Mouse (Mus musculus) kidney, postnatal 4 days (tissue): ENCODE data around the gene Pxdn.

Experiments
- DNase-seq, 2 experiments: peaks; one replicate each; pipeline ENCODE4 v3.0.0; 2021; ENCODE audit warnings: mixed read lengths in 2 of 2

Pxdn gene

DNA sequence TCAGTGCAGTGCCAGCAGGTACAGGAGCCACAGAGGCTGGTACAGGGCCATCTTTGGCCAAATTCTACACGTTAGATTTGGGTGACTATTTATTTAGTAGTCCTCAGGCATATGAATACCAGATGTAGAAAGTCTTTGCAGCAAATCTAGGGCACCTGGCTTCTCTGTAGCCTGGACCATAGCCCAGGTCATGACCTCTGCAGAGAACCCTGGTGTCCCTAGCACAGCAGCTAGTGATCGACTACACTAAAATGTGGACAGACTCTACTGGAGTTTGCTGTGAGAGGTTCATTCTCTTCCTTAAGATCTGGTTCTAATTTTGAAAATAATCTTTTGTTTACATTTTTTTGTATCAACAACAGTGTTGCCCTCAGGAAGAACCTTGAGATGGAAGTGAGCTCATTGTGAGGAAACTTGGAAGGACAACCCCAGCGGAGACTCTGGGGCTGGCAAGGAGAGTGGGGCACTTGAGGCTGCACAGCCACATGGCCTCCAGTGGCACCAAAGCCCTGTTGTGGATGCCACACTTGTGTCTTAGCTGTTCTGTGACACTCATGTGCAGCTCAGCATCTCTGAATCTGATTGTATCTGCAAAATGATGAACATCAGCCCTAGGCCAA is 90.4 kb downstream of the Pxdn start:
- no peak for DNase-seq

GRCm38 (mm10) chr12:30029111-30029510 is 91.7 kb downstream of the Pxdn start:
- no peak for DNase-seq

GRCm38 (mm10) chr12:30030571-30030970 is 93.2 kb downstream of the Pxdn start:
- DNase-seq: no peak

DNA sequence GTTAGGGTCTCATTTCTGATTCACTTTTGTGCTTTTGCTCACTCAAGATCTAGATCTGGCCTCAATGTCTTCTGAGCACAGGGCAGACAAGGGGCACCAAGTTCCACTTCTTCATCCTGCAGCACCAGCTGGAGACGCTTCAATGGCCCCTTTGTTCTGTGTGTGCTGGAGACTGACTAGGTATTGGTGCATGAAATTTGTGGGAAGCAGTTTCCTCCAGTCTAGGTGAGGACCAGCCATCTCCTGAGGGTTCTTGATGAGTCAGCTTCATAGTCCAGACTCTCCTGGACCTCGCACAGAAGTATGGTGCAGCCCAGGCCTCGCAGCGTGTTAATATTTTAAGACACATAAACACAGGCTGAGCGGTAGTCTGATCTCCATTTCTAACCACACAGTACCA is 97.3 kb downstream of the Pxdn start:
- no peak for DNase-seq

GRCm38 (mm10) chr12:30035406-30035805 is 98.0 kb downstream of the Pxdn start:
- no peak for DNase-seq

DNA sequence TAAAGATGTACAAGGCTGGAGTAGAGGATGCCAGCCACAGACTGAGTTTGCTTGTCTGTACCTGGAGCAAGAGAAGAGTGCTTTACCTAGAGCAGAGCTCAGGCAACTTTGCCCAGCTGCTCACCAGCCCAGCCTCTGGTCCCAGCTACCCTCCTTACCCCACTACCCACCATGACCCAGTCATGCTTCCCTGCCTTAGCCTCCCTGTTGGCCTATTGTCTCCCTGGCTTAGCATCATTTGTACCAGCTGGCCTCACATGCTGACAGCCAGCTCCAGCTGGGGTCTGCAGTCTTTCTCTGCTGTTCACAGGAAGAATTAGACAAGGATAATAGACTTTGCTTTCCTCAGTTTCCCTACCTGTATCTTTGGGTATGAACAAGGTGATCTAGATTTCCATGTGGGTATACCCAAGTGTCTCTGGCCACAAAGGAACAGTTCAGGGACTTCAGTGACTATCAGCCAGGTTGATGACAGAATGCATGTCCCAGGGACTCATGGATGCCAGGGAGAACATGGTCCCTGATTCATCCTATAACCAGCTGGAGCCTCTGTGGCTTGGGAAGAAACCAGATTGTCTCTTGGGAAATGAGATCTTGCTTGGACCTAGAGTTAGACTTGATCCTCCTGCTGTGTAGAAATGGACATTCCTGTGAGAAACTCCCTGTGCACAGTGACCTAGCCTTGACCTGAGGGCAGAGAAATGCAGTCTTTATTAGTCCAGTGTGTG is 98.6 kb downstream of the Pxdn start:
- DNase-seq: no peak

- DNase-seq: no peak
Observed at GRCm38 (mm10) chr12:30036569-30037055, 99.2 kb downstream of the Pxdn start.

- peak; percentile 59 to 73 for DNase-seq
Observed at GRCm38 (mm10) chr12:30039565-30039964, 102.2 kb downstream of the Pxdn start.

DNA sequence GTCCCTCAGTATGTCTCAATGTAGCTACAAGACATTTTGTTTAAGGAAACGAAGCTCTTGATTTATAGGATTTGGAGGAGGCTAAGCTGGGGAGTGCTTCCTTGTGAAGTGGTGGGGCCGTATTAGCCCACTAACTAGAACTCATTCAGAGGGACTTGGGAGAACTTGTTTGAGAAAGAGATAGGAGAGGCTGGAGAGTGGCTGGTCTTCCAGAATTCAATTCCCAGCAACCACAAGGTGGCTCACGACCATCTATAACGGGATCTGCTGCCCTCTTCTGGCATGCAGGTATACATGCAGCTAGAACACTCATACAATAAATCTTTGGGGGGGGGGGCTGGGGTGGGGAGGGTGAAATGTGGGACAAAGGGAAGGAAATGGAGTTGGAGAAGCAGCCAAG is 102.7 kb downstream of the Pxdn start:
- peak; percentile 68 to 77 for DNase-seq

- no peak for DNase-seq
Observed at GRCm38 (mm10) chr12:30048848-30049247, 111.4 kb downstream of the Pxdn start.

DNA sequence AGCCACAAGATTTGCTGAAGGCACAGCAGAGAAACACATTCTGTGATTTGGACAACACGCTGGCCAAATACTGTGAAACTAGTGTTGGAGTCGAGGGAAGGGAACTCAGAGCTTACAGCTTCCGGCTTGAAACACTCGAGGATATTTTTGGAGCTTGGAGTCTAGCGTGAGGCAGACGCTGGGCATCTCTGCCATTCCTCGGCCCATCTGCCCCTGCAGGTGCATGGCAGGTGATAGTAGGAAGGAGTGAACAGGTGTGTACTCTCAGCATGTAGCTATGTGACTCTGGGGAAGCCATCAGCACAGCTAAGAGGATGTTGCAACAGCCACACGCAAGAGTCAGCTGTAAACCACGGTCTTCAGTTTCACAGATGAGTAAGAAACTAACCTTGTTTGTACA is 112.4 kb downstream of the Pxdn start:
- no peak for DNase-seq

DNA sequence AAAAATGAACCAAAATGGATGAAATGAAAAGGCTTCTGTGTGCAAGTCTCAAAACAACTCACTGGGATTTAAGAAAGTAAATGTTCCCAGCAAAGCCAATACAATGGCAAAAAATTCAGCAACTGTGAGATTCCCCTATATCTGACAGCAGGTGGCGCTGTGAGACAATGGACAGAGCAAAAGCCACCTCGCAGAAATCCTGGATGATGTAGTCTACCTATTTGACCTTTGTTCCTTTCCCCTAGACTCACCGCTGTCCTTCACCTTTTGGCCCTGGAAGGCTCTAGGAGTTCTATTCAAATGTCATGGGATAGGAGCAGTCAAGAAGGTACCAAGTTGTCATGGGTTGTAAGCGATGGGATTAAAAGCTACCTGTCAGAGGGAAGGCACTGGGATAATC is 112.8 kb downstream of the Pxdn start:
- DNase-seq: peak; percentile 70 to 74

DNA sequence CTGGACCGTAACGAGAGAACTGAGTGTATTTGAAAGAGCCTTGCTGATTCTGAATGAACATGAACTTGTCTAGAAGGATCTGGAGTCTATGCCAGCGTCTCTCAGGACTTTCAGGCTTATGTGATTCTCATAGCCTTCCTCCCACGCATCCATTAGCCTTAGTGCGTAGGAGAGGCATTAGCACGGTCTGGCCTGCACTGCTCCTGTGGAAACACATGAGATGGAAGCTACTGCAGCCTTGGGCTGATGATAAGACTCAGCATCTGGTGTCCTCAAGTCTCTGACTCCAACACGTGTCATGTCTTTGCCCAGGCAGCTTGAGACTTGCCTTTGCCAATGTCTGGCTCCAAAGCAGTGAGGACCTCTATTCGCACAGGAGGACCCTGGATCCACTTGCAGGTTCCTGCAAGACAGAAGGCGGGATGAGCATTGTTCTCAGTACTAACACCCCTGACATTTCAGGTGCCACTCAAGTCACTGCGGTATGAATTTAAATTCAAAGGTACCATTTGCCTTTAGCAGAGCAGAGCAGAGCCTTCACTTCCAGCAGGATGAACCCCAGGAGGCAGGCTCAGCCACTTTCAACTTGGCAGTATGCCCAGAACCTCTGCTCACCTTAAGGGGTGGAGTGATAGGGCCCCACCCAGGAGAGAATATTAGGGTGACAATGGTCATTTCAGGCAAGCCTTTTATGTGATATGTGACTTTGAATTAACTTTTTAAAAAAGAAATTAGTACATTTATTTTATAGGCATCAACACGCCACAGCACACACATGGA is 117.5 kb downstream of the Pxdn start:
- no peak for DNase-seq

- no peak for DNase-seq
Observed at GRCm38 (mm10) chr12:30058044-30058443, 120.6 kb downstream of the Pxdn start.

- DNase-seq: no peak
Observed at GRCm38 (mm10) chr12:30061503-30062117, 124.2 kb downstream of the Pxdn start.

DNA sequence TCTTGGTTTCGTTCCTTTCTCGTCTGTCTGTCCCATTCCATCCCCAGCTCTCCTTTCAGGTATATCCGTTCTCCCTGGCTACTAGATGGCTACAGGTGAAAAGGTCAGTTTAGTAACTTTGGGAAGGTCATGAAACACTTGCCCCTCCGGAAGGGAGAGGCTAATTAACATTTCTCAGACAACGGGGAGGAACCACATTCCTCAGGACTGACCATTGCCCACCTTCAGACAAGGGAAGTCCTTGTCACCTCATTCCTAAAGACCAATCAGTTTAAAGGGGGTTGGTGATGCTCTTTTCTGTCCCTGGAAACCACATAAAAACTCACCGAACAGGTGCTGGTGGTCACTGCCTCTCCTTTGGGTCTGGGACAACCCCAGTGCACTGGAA is 124.7 kb downstream of the Pxdn start:
- no peak for DNase-seq
